Mouse (Mus musculus) heart, embryonic 11.5 days (tissue): ENCODE measurements around the gene Dhdds. TPM values are rescaled to one million over a fixed set of nuclear protein-coding genes. Genes with fewer than 3 reads are reported as not detected.

Source experiments
- ATAC-seq: fragments of 200-750 bp; cut with Nextera tagmentation; replicated peaks from 2 replicates; pipeline ENCODE4 v1.8.0; 2017; ENCODE audit warnings: moderate library complexity; ENCODE audit not compliant: insufficient number of reproducible peaks, low FRiP score, low TSS enrichment
- H3K27ac ChIP-seq: fragments of 300-500 bp; sonication (generic); 2 replicates; pipeline ENCODE4 v1.5.1; 2014; ENCODE audit warnings: mild to moderate bottlenecking, low read depth, low read length
- H3K27me3 ChIP-seq: fragments of 300-500 bp; sonication (generic); 2 replicates; pipeline ENCODE4 v1.6.1; 2014; ENCODE audit warnings: mild to moderate bottlenecking, low read length, mixed read lengths; ENCODE audit not compliant: control insufficient read depth, insufficient read depth
- H3K36me3 ChIP-seq: fragments of 300-500 bp; sonication (generic); 2 replicates; pipeline ENCODE4 v1.6.1; 2014; ENCODE audit warnings: mild to moderate bottlenecking, low read length, moderate library complexity, mixed read lengths; ENCODE audit not compliant: control insufficient read depth, insufficient read depth
- H3K4me1 ChIP-seq: fragments of 300-500 bp; sonication (generic); 2 replicates; pipeline ENCODE4 v1.6.1; 2014; ENCODE audit warnings: low read length; ENCODE audit not compliant: control insufficient read depth, insufficient read depth
- H3K4me2 ChIP-seq: fragments of 300-500 bp; sonication (generic); 2 replicates; pipeline ENCODE4 v1.6.1; 2014; ENCODE audit warnings: mild to moderate bottlenecking, moderate library complexity
- H3K4me3 ChIP-seq: fragments of 300-500 bp; sonication (generic); 2 replicates; pipeline ENCODE4 v1.5.1; 2014; ENCODE audit warnings: low read depth, low read length
- H3K9ac ChIP-seq: fragments of 300-500 bp; sonication (generic); 2 replicates; pipeline ENCODE4 v1.6.1; 2014; ENCODE audit warnings: mild to moderate bottlenecking, low read depth, low read length, moderate library complexity
- H3K9me3 ChIP-seq: fragments of 300-500 bp; sonication (generic); replicated peaks from 2 replicates; pipeline ENCODE4 v1.6.1; 2016; ENCODE audit warnings: low read length; ENCODE audit not compliant: control insufficient read depth
- WGBS: fragments of 180-500 bp; shearing (Covaris S2); extraction: QIAGEN DNeasy Blood & Tissue Kit; methylation state at CpG from one replicate; pipeline ENCODE4 v1.1.7; 2014; ENCODE audit not compliant: insufficient replicate concordance; 5-methylcytosine and 5-hydroxymethylcytosine counted together
- polyA plus RNA-seq: library from polyadenylated mRNA; unstranded; fragments of >200 nt; fragmentation: Nextera tagmentation; extraction: Ambion mirVana; gene quantifications from 2 replicates; pipeline ENCODE4 v1.2.1, GENCODE M21; 2014

The Dhdds gene
- 35.3 and 35.6 TPM in 2 replicates for polyA plus RNA-seq

- 2% methylated on average over 49 of the region's 49 CpGs for WGBS
These were observed at the start of gene Dhdds for GRCm38 (mm10) chr4:134000466-134001438. Gene Dhdds (minus strand): TSS chr4:134000918.

GRCm38 (mm10) chr4:134047648-134048047 is 46.9 kb upstream of the Dhdds start:
- 32% methylated on average over 5 of the region's 5 CpGs for WGBS
- H3K9me3 ChIP-seq: no peaks in the 10 kb centered on the region
- no peaks in the 10 kb centered on the region for H3K27me3 ChIP-seq
- no peak overlapping the region; the same call in 1 of the 2 replicates for H3K4me2 ChIP-seq
- peaks cover 12% of the 10 kb centered on the region for H3K4me1 ChIP-seq
- H3K27ac ChIP-seq: no peak overlapping the region
- no peaks in the 10 kb centered on the region for H3K36me3 ChIP-seq
- H3K4me3 ChIP-seq: no peak overlapping the region
- ATAC-seq: no peak; the same call in 1 of the 2 replicates
- H3K9ac ChIP-seq: no peak overlapping the region

More at GRCm38 (mm10) chr4:134000466-134001438, at the start of gene Dhdds:
- peak within 1 kb of the TSS; percentile 98 for H3K4me2 ChIP-seq
- no peaks in the 10 kb centered on the region for H3K9me3 ChIP-seq
- H3K4me1 ChIP-seq: peaks cover 7% of the 10 kb centered on the region
- H3K27ac ChIP-seq: no peak within 1 kb of the TSS
- H3K27me3 ChIP-seq: no peaks in the 10 kb centered on the region
- H3K36me3 ChIP-seq: peaks cover 4% of the 10 kb centered on the region; the same call in 1 of the 2 replicates
- H3K9ac ChIP-seq: peak within 1 kb of the TSS; percentile 85
- ATAC-seq: peak; percentile 94
- H3K4me3 ChIP-seq: peak within 1 kb of the TSS; percentile 78

- Histone ChIP-seq H3K4me3 (no peak overlapping the region), H3K9me3 (no peaks in the 10 kb centered on the region), H3K4me1 (peaks cover 6% of the 10 kb centered on the region), H3K36me3 (no peaks in the 10 kb centered on the region), H3K4me2 (no peak overlapping the region), H3K27me3 (no peaks in the 10 kb centered on the region), H3K9ac (no peak overlapping the region), H3K27ac (no peak overlapping the region)
- 47% methylated on average over 2 of the region's 2 CpGs for WGBS
- ATAC-seq: no peak
These were observed 42.3 kb upstream of the Dhdds start for GRCm38 (mm10) chr4:134043041-134043440.

- H3K27ac ChIP-seq: no peak overlapping the region
- H3K9ac ChIP-seq: no peak overlapping the region
- ATAC-seq: no peak
- H3K4me3 ChIP-seq: no peak overlapping the region
- no peaks in the 10 kb centered on the region for H3K36me3 ChIP-seq
- H3K9me3 ChIP-seq: no peaks in the 10 kb centered on the region
- H3K4me2 ChIP-seq: no peak overlapping the region
- H3K4me1 ChIP-seq: no peaks in the 10 kb centered on the region
- 47% methylated on average over 9 of the region's 9 CpGs for WGBS
- no peaks in the 10 kb centered on the region for H3K27me3 ChIP-seq
These were observed 40.8 kb upstream of the Dhdds start for GRCm38 (mm10) chr4:134041317-134042123.

GRCm38 (mm10) chr4:134035953-134036352 is 35.2 kb upstream of the Dhdds start:
- no peaks in the 10 kb centered on the region for H3K27me3 ChIP-seq
- H3K9me3 ChIP-seq: no peaks in the 10 kb centered on the region
- H3K36me3 ChIP-seq: no peaks in the 10 kb centered on the region
- WGBS: 5% methylated on average over 16 of the region's 16 CpGs
- no peak; the same call in 1 of the 2 replicates for ATAC-seq
- H3K4me2 ChIP-seq: no peak overlapping the region; the same call in 1 of the 2 replicates
- H3K27ac ChIP-seq: no peak overlapping the region
- H3K9ac ChIP-seq: no peak overlapping the region
- peaks cover 3% of the 10 kb centered on the region; the same call in 1 of the 2 replicates for H3K4me1 ChIP-seq
- no peak overlapping the region for H3K4me3 ChIP-seq

GRCm38 (mm10) chr4:134025802-134026201 is 25.1 kb upstream of the Dhdds start:
- no peak overlapping the region for H3K4me2 ChIP-seq
- no peak overlapping the region for H3K9ac ChIP-seq
- H3K4me1 ChIP-seq: no peaks in the 10 kb centered on the region
- H3K4me3 ChIP-seq: no peak overlapping the region
- no peaks in the 10 kb centered on the region for H3K27me3 ChIP-seq
- no peaks in the 10 kb centered on the region for H3K9me3 ChIP-seq
- no peak overlapping the region for H3K27ac ChIP-seq
- no peaks in the 10 kb centered on the region for H3K36me3 ChIP-seq
- 70% methylated on average over 9 of the region's 9 CpGs for WGBS
- no peak for ATAC-seq

GRCm38 (mm10) chr4:134020621-134021020 is 19.9 kb upstream of the Dhdds start:
- Histone ChIP-seq H3K9ac (no peak overlapping the region), H3K9me3 (no peaks in the 10 kb centered on the region), H3K36me3 (no peaks in the 10 kb centered on the region), H3K4me2 (no peak overlapping the region), H3K27me3 (peaks cover 26% of the 10 kb centered on the region), H3K4me3 (no peak overlapping the region), H3K4me1 (peaks cover 42% of the 10 kb centered on the region), H3K27ac (no peak overlapping the region)
- under 1% methylated on average over 11 of the region's 11 CpGs for WGBS
- ATAC-seq: no peak

- Histone ChIP-seq H3K27ac (no peak overlapping the region), H3K27me3 (peaks cover 26% of the 10 kb centered on the region), H3K4me1 (peaks cover 44% of the 10 kb centered on the region), H3K4me3 (peak overlapping the region; percentile 5; the same call in 1 of the 2 replicates), H3K36me3 (no peaks in the 10 kb centered on the region), H3K9ac (no peak overlapping the region), H3K4me2 (peak overlapping the region; percentile 47), H3K9me3 (no peaks in the 10 kb centered on the region)
- no peak for ATAC-seq
- 3% methylated on average over 16 of the region's 16 CpGs for whole genome bisulfite sequencing
These were observed 19.1 kb upstream of the Dhdds start for GRCm38 (mm10) chr4:134019641-134020351.
